In the genomic region with DNA sequence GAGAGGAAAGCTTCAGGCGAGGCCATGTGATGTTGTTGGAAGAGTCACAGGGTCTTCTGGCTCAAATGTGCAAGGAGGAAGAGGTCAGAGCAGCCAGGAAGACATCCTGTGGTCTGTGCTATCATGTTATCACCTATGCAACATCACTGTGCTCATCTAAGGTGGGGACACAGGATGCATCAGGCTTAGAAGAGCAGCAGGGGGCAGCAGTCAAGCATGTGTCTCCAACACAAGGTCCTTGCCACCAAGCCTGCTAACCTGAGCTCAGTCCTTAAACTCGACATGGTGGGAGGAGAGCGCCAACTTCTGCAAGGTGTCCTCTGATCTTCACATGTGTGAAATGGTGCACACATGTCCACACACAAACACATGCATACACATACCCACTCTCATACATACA, we compare ENCODE assay signal across 10 mouse cellular contexts. TPM values are rescaled to one million over a fixed set of nuclear protein-coding genes. Genes with fewer than 3 reads are reported as not detected.
DNase-seq lines count a peak whose midpoint lies in the region; ATAC-seq and TF ChIP-seq lines count a peak whose summit lies in the region.
"Had no signal": no experiment of that assay in that cellular context is flagged by ENCODE, and none has a peak within 500 bp of the region (broad histone marks: within the 10 kb centered on the region; RNA-seq: fewer than 3 reads in every experiment).

No protein-coding gene starts in this region.

- H3K4me3 ChIP-seq in liver, embryonic 14.5 days (ENCODE audit: insufficient read depth in 1 of 2, low read depth in 2 of 2, low read length in 2 of 2) = no peak overlapping the region
- H3K4me3 ChIP-seq in liver, embryonic 12.5 days = no peak overlapping the region
- H3K4me3 ChIP-seq: heart, embryonic 13.5 days had no signal

- H3K9me3 ChIP-seq in liver, embryonic 14.5 days (ENCODE audit: control insufficient read depth, low read length) = no peaks in the 10 kb centered on the region
- no peaks in the 10 kb centered on the region for H3K9me3 ChIP-seq in liver, embryonic 12.5 days (replicated peaks)

- WGBS in liver, embryonic 14.5 days (ENCODE audit: insufficient replicate concordance) = 50% methylated on average over 3 of the region's 3 CpGs
- whole genome bisulfite sequencing in liver, embryonic 12.5 days (ENCODE audit: insufficient replicate concordance) = 67% methylated on average over 3 of the region's 3 CpGs

- no peak overlapping the region for H3K4me2 ChIP-seq in liver, embryonic 14.5 days (ENCODE audit: low read depth)
- no peak overlapping the region for H3K4me2 ChIP-seq in liver, embryonic 12.5 days
- H3K4me2 ChIP-seq: heart, embryonic 13.5 days had no signal

- TF ChIP-seq CTCF in liver, embryonic 14.5 days (IDR thresholded peaks at IDR 0.05; ENCODE audit: low read depth) = peak; percentile 50

- no peaks in the 10 kb centered on the region for H3K4me1 ChIP-seq in liver, embryonic 14.5 days (replicated peaks; ENCODE audit: control insufficient read depth in 2 of 2, insufficient read depth in 2 of 2, low read length in 1 of 2)
- no peaks in the 10 kb centered on the region for H3K4me1 ChIP-seq in liver, embryonic 12.5 days

- DNase-seq in cerebellum, postnatal 14 days = peak; percentile 55 to 63
- DNase-seq in cerebellum, adult 8-10 months = no peak
- no peak for DNase-seq in liver, embryonic 14.5 days (ENCODE audit: low read depth in 3 of 3, low spot score in 3 of 3)
- DNase-seq in natural killer cell, adult 2 months (ENCODE audit: low spot score in 2 of 2) = peak; percentile 43 to 57
- no peak for DNase-seq in gastrocnemius, adult 8-10 months (ENCODE audit: low spot score in 2 of 2)
- no peak for DNase-seq in left cerebral cortex, adult 11 months (ENCODE audit: low spot score)

- no peak overlapping the region for H3K9ac ChIP-seq in liver, embryonic 14.5 days (replicated peaks)
- H3K9ac ChIP-seq in liver, embryonic 12.5 days = no peak overlapping the region
- H3K9ac ChIP-seq: heart, embryonic 13.5 days had no signal

- no peak for TF ChIP-seq EP300 in liver, embryonic 14.5 days (IDR thresholded peaks at IDR 0.05; ENCODE audit: low read depth)

- no peaks in the 10 kb centered on the region for H3K27me3 ChIP-seq in liver, embryonic 14.5 days (ENCODE audit: control insufficient read depth, insufficient read depth, low read length)
- no peaks in the 10 kb centered on the region for H3K27me3 ChIP-seq in liver, embryonic 12.5 days (replicated peaks)
- H3K27me3 ChIP-seq: heart, embryonic 13.5 days had no signal

- H3K36me3 ChIP-seq in liver, embryonic 14.5 days (replicated peaks; ENCODE audit: control insufficient read depth, insufficient read depth, low read depth) = no peaks in the 10 kb centered on the region
- H3K36me3 ChIP-seq in liver, embryonic 12.5 days = no peaks in the 10 kb centered on the region
- H3K36me3 ChIP-seq: heart, embryonic 13.5 days had no signal

- ATAC-seq in liver, embryonic 14.5 days (ENCODE audit: insufficient read depth) = no peak
- ATAC-seq in liver, embryonic 12.5 days = no peak
- ATAC-seq in activated CD4-positive, CD25-positive, alpha-beta regulatory T cell, adult 4 months = peak; percentile 74

- H3K27ac ChIP-seq in liver, embryonic 14.5 days = no peak overlapping the region
- no peak overlapping the region for H3K27ac ChIP-seq in liver, embryonic 12.5 days
- H3K27ac ChIP-seq: heart, embryonic 13.5 days; macrophage had no signal

RNA-seq across cellular contexts. Expression of gene Arsb, which starts 13.9 kb away (rescaled TPM):
- polyA plus RNA-seq in liver, embryonic 14.5 days (2012; rRNA removed) = 4.0 and 4.2 TPM in 2 replicates
- 2.8 and 3.4 TPM in 2 replicates for polyA plus RNA-seq in liver, embryonic 14.5 days (2014; fragmentation: Nextera tagmentation; extraction: Ambion mirVana)
- polyA plus RNA-seq in liver, embryonic 12.5 days (2016; fragmentation: Nextera tagmentation; extraction: Ambion mirVana) = 2.8 and 3.5 TPM in 2 replicates
- 1 to 10 TPM; 6.9 to 8.0 TPM for polyA plus RNA-seq in activated CD4-positive, CD25-positive, alpha-beta regulatory T cell, adult 4 months (2017; shearing (Covaris generic))
- 1 to 10 TPM; 1.7 to 2.7 (median 2.2) TPM for total RNA-seq in gastrocnemius, adult 8-10 months (2022)

Comparison
In these comparisons a context has a peak if more than half of its experiments do, and no peak if none do; other contexts are left out.
1. DNase-seq: peak in cerebellum, postnatal 14 days (2 of 2) and natural killer cell, adult 2 months (2 of 2); none in cerebellum, adult 8-10 months (single experiment), liver, embryonic 14.5 days (0 of 3), gastrocnemius, adult 8-10 months (0 of 2) and left cerebral cortex, adult 11 months (single experiment).